ENCODE assay signal across 32 mouse cellular contexts in genomic region chr6:55470691-55471090, GRCm38 (mm10). TPM values are rescaled to one million over a fixed set of nuclear protein-coding genes. Genes with fewer than 3 reads are reported as not detected.
A peak's percentile ranks its signal among the peaks of the same experiment; 100 is the strongest.
DNase-seq lines count a peak whose midpoint lies in the region; ATAC-seq and TF ChIP-seq lines count a peak whose summit lies in the region.
"Had no signal": no experiment of that assay in that cellular context is flagged by ENCODE, and none has a peak within 500 bp of the region (broad histone marks: within the 10 kb centered on the region; RNA-seq: fewer than 3 reads in every experiment).

No protein-coding gene starts in this region.

- 53% methylated on average over 5 of the region's 5 CpGs for WGBS in heart, adult 2 months
- WGBS in heart, embryonic 11.5 days (ENCODE audit: insufficient replicate concordance), result 81% methylated on average over 5 of the region's 5 CpGs

- TF ChIP-seq EP300 in heart, adult 2 months (IDR thresholded peaks at IDR 0.05; ENCODE audit: insufficient read depth, low read depth, low read length), result 0 out of 2 replicates have a peak, but pooled peaks have one; percentile 45

- peaks cover under 1% of the 10 kb centered on the region; the same call in 1 of the 2 replicates for H3K4me1 ChIP-seq in heart, adult 2 months (ENCODE audit: control insufficient read depth, insufficient read depth, low read length)
- no peaks in the 10 kb centered on the region for H3K4me1 ChIP-seq in heart, embryonic 11.5 days (ENCODE audit: control insufficient read depth, insufficient read depth, low read length)
- H3K4me1 ChIP-seq: liver, embryonic 13.5 days had no signal

- H3K27me3 ChIP-seq in heart, adult 2 months (ENCODE audit: control insufficient read depth, insufficient read depth, low read length), result no peaks in the 10 kb centered on the region
- peaks cover 14% of the 10 kb centered on the region for H3K27me3 ChIP-seq in heart, embryonic 11.5 days (ENCODE audit: control insufficient read depth, insufficient read depth, low read length)
- H3K27me3 ChIP-seq: hindbrain, embryonic 15.5 days; midbrain, embryonic 13.5 days; neural tube, embryonic 15.5 days had no signal

- DNase-seq in heart, adult 2 months, result peak; percentile 35 to 65
- DNase-seq in NIH3T3 (ENCODE audit: low read depth), result peak; percentile 13
- DNase-seq in adrenal gland, adult 2 months, result peak; percentile 89
- peak; percentile 67 to 87 for DNase-seq in adrenal gland, postnatal 36 days
- no peak for DNase-seq in gastrocnemius, adult 18-20 months (ENCODE audit: low spot score)
- DNase-seq in neural tube, embryonic 10.5 days (ENCODE audit: extremely low spot score, low spot score), result no peak
- DNase-seq: cerebellum, adult 11 months; cerebellum, adult 9-10 months; gastrocnemius, postnatal 10 days; kidney, adult 11 months; kidney, postnatal 25 days; layer of hippocampus, postnatal 36 days; left cerebral cortex, postnatal 4 days; liver, embryonic 13.5 days; lung, adult 18-20 months; right cerebral cortex, adult 18-20 months; spleen, adult 18-20 months; thymus, adult 2 months; thymus, postnatal 36 days had no signal

- no peak overlapping the region for H3K9ac ChIP-seq in heart, adult 2 months (ENCODE audit: low read depth, low read length)
- no peak overlapping the region for H3K9ac ChIP-seq in heart, embryonic 11.5 days (ENCODE audit: low read depth, low read length)
- H3K9ac ChIP-seq: hindbrain, embryonic 15.5 days; liver, embryonic 13.5 days; midbrain, embryonic 13.5 days; neural tube, embryonic 15.5 days had no signal

- no peaks in the 10 kb centered on the region for H3K9me3 ChIP-seq in heart, embryonic 11.5 days (replicated peaks; ENCODE audit: control insufficient read depth, low read length)
- H3K9me3 ChIP-seq: hindbrain, embryonic 15.5 days; liver, embryonic 13.5 days; midbrain, embryonic 13.5 days; neural tube, embryonic 15.5 days had no signal

- no peak overlapping the region for H3K4me3 ChIP-seq in heart, adult 2 months
- H3K4me3 ChIP-seq in heart, embryonic 11.5 days (ENCODE audit: low read depth, low read length), result no peak overlapping the region
- H3K4me3 ChIP-seq: erythroblast, embryonic 14.5 days; hindbrain, embryonic 15.5 days; liver, embryonic 13.5 days; midbrain, embryonic 13.5 days; neural tube, embryonic 15.5 days had no signal

- TF ChIP-seq POLR2A in heart, adult 2 months (IDR thresholded peaks at IDR 0.05; ENCODE audit: insufficient read depth, low read depth, low read length), result no peak

- intact Hi-C loops in heart, adult 2 months (cut with DNase I), result no loop called here

- no peak for ATAC-seq in heart, embryonic 11.5 days (replicated peaks; ENCODE audit: insufficient number of reproducible peaks, low FRiP score, low TSS enrichment)
- ATAC-seq: activated CD4-positive, CD25-positive, alpha-beta regulatory T cell, adult 4 months; forebrain, embryonic 16.5 days; inflammation-experienced regulatory T-cells, adult 6 months; lung, postnatal 0 days; midbrain, embryonic 13.5 days had no signal

- TF ChIP-seq CTCF in heart, adult 2 months (IDR thresholded peaks at IDR 0.05), result no peak

- no peaks in the 10 kb centered on the region for H3K36me3 ChIP-seq in heart, adult 2 months (ENCODE audit: control insufficient read depth, insufficient read depth, low read length)
- no peaks in the 10 kb centered on the region for H3K36me3 ChIP-seq in heart, embryonic 11.5 days (ENCODE audit: control insufficient read depth, insufficient read depth, low read length)
- H3K36me3 ChIP-seq: liver, embryonic 13.5 days had no signal

- no peaks in the 10 kb centered on the region for H3K79me2 ChIP-seq in heart, adult 2 months (replicated peaks; ENCODE audit: control insufficient read depth, insufficient read depth, low read length)

- H3K27ac ChIP-seq in heart, adult 2 months, result no peak overlapping the region; the same call in 1 of the 2 replicates
- no peak overlapping the region for H3K27ac ChIP-seq in heart, embryonic 11.5 days (ENCODE audit: low read depth, low read length)
- H3K27ac ChIP-seq: hindbrain, embryonic 15.5 days; liver, embryonic 13.5 days; macrophage; midbrain, embryonic 13.5 days; neural tube, embryonic 15.5 days had no signal

- no peak overlapping the region for H3K4me2 ChIP-seq in heart, embryonic 11.5 days
- H3K4me2 ChIP-seq: hindbrain, embryonic 15.5 days; liver, embryonic 13.5 days; midbrain, embryonic 13.5 days; neural tube, embryonic 15.5 days had no signal

RNA-seq across cellular contexts. Expression of gene Adcyap1r1, which starts 18.9 kb away (rescaled TPM):
- total RNA-seq in heart, adult 2 months (2021), result 1 to 10 TPM; 4.4 to 4.5 TPM
- 4.8 and 7.4 TPM in 2 replicates for polyA plus RNA-seq in heart, adult 2 months (2012; rRNA removed)
- polyA plus RNA-seq in heart, embryonic 11.5 days (2014; fragmentation: Nextera tagmentation; extraction: Ambion mirVana), result 2.6 and 3.1 TPM in 2 replicates
- total RNA-seq in adrenal gland, adult 2 months (2021), result 10 to 100 TPM; 24.4 to 40.6 TPM
- 25.6 and 25.9 TPM in 2 replicates for polyA plus RNA-seq in adrenal gland, adult 2 months (2012; rRNA removed)
- 10 to 100 TPM; 23.8 to 35.7 TPM for total RNA-seq in adrenal gland, postnatal 36 days (2021)
- 1 to 10 TPM in 1 of 2 experiments, under 1 TPM in 1; 0.88 to 1.4 TPM for total RNA-seq in gastrocnemius, adult 18-20 months (2021)
- total RNA-seq: common myeloid progenitor, adult 5-6 weeks; hematopoietic stem cell, adult 5-6 weeks; megakaryocyte-erythroid progenitor cell, adult 5-6 weeks had no signal
- polyA plus RNA-seq: activated CD4-positive, CD25-positive, alpha-beta regulatory T cell, adult 4 months; erythroblast, embryonic 14.5 days; inflammation-experienced regulatory T-cells, adult 6 months; macrophage had no signal

Comparison
In these comparisons a context has a peak if more than half of its experiments do, and no peak if none do; other contexts are left out.
1. DNase-seq: peak in heart, adult 2 months (2 of 2), NIH3T3 (single experiment), adrenal gland, adult 2 months (single experiment) and adrenal gland, postnatal 36 days (2 of 2); none in gastrocnemius, adult 18-20 months (single experiment) and neural tube, embryonic 10.5 days (single experiment).
2. RNA of gene Adcyap1r1, which starts 18.9 kb away (total RNA-seq): 24.4 to 40.6 TPM in adrenal gland, adult 2 months and 23.8 to 35.7 TPM in adrenal gland, postnatal 36 days; 4.4 to 4.5 TPM in heart, adult 2 months and 0.88 to 1.4 TPM in gastrocnemius, adult 18-20 months; every median in the first group is over 4 times any median in the second.